Mouse (Mus musculus) intestine, embryonic 14.5 days (tissue): Measurements from ENCODE around the gene Efcab2. TPM values are rescaled to one million over a fixed set of nuclear protein-coding genes. Genes with fewer than 3 reads are reported as not detected.

Source experiments
- ATAC-seq: fragments of 200-750 bp; cut with Nextera tagmentation; replicated peaks from 2 replicates; pipeline ENCODE4 v1.8.0; 2017; ENCODE audit warnings: low read depth, moderate number of reproducible peaks, moderate TSS enrichment, moderate library complexity; ENCODE audit not compliant: low FRiP score, low TSS enrichment
- DNase-seq: peaks from one replicate; pipeline ENCODE4 v3.0.0-alpha.2; 2018; ENCODE audit warnings: low spot score
- H3K27ac ChIP-seq: fragments of 300-500 bp; sonication (generic); 2 replicates; pipeline ENCODE4 v1.5.1; 2014; ENCODE audit warnings: low read depth, mild to moderate bottlenecking, control low read depth
- H3K27me3 ChIP-seq: fragments of 300-500 bp; sonication (generic); replicated peaks from 2 replicates; pipeline ENCODE4 v1.6.1; 2014; ENCODE audit warnings: low read length, control low read depth; ENCODE audit not compliant: control insufficient read depth, insufficient read depth
- H3K36me3 ChIP-seq: fragments of 300-500 bp; sonication (generic); 2 replicates; pipeline ENCODE4 v1.6.1; 2014; ENCODE audit warnings: low read length, control low read depth; ENCODE audit not compliant: control insufficient read depth, insufficient read depth
- H3K4me1 ChIP-seq: fragments of 300-500 bp; sonication (generic); replicated peaks from 2 replicates; pipeline ENCODE4 v1.6.1; 2014; ENCODE audit warnings: low read length, control low read depth, mixed read lengths; ENCODE audit not compliant: control insufficient read depth, insufficient read depth
- H3K4me2 ChIP-seq: fragments of 300-500 bp; sonication (generic); 2 replicates; pipeline ENCODE4 v1.6.1; 2014; ENCODE audit warnings: low read length
- H3K4me3 ChIP-seq: fragments of 300-500 bp; sonication (generic); 2 replicates; pipeline ENCODE4 v1.5.1; 2014; ENCODE audit warnings: low read depth, low read length, control low read depth, mixed read lengths
- H3K9ac ChIP-seq: fragments of 300-500 bp; sonication (generic); 2 replicates; pipeline ENCODE4 v1.6.1; 2014; ENCODE audit warnings: mild to moderate bottlenecking, low read length
- H3K9me3 ChIP-seq: fragments of 300-500 bp; sonication (generic); 2 replicates; pipeline ENCODE4 v1.6.1; 2016; ENCODE audit warnings: low read length, control low read depth; ENCODE audit not compliant: control insufficient read depth
- WGBS: fragments of 180-500 bp; shearing (Covaris S2); extraction: QIAGEN DNeasy Blood & Tissue Kit; methylation state at CpG from one replicate; pipeline ENCODE4 v1.1.7; 2014; 5-methylcytosine and 5-hydroxymethylcytosine counted together
- polyA plus RNA-seq: library from polyadenylated mRNA; unstranded; fragments of >200 nt; fragmentation: Nextera tagmentation; extraction: Ambion mirVana; gene quantifications from 2 replicates; pipeline ENCODE4 v1.2.1, GENCODE M21; 2014

The Efcab2 gene
- polyA plus RNA-seq, 1 experiment from 2014 or later: 9.3 TPM

DNA sequence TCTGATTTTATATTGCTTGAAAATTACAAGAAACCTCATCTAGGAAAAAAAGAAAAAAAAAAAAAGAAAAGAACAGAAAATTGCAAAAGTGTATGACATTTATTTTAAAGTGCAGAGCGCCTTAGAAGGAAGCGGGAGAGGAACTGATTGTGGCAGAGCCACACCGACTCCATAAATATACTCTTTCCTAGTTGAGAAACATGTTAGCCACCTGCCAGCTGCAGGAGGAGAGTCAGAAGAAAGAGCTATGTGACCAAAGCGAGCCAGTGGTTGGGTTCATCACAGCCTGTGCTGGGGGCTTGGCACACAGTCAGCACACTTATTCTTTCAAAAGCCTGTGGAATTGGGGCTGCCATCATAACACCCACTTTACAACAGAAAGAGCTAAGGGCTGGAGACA lies 33.2 kb upstream of the Efcab2 start:
- Histone ChIP-seq H3K27ac (no peak overlapping the region), H3K9me3 (no peaks in the 10 kb centered on the region), H3K4me3 (no peak overlapping the region), H3K27me3 (no peaks in the 10 kb centered on the region), H3K9ac (no peak overlapping the region), H3K4me1 (peaks cover 8% of the 10 kb centered on the region; the same call in 1 of the 2 replicates), H3K4me2 (no peak overlapping the region), H3K36me3 (no peaks in the 10 kb centered on the region)
- WGBS: 88% methylated on average over 4 of the region's 4 CpGs
- ATAC-seq (no peak), DNase-seq (no peak)

DNA sequence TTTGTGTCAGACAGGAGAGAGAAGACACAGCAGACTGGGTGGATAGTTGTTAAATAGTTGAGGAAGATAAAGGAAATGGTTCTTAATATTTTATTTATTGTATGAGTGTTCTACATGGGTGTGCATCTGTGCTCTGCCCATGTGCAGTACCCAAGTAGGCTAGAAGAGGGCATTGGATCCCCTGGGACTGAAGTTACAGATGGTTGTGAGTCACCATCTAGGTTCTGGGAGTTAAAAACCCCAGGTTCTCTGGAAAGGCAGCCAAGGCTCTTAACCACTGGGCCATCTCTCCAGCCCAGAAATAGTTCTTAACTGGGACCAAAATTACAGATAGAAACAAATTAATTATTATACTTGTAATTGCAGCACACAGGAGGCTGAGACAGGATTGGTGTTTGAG lies 30.5 kb upstream of the Efcab2 start:
- no peaks in the 10 kb centered on the region for H3K27me3 ChIP-seq
- no peaks in the 10 kb centered on the region for H3K36me3 ChIP-seq
- no peak overlapping the region for H3K4me3 ChIP-seq
- DNase-seq (no peak), ATAC-seq (no peak)
- no peak overlapping the region for H3K4me2 ChIP-seq
- no peak overlapping the region for H3K9ac ChIP-seq
- no peaks in the 10 kb centered on the region for H3K9me3 ChIP-seq
- H3K27ac ChIP-seq: no peak overlapping the region
- H3K4me1 ChIP-seq: no peaks in the 10 kb centered on the region

GRCm38 (mm10) chr1:178376061-178376460 lies 29.8 kb upstream of the Efcab2 start:
- no peaks in the 10 kb centered on the region for H3K9me3 ChIP-seq
- no peak overlapping the region for H3K4me3 ChIP-seq
- no peak overlapping the region for H3K27ac ChIP-seq
- H3K9ac ChIP-seq: no peak overlapping the region
- H3K4me1 ChIP-seq: no peaks in the 10 kb centered on the region
- peak; percentile 36; the same call in 1 of the 2 replicates for ATAC-seq
- DNase-seq: no peak
- WGBS: 88% methylated on average over 2 of the region's 2 CpGs
- no peaks in the 10 kb centered on the region for H3K27me3 ChIP-seq
- no peak overlapping the region for H3K4me2 ChIP-seq
- no peaks in the 10 kb centered on the region for H3K36me3 ChIP-seq

- no peak for ATAC-seq
- DNase-seq: no peak
- no peak overlapping the region for H3K27ac ChIP-seq
- 54% methylated on average over 2 of the region's 2 CpGs for WGBS
- no peak overlapping the region for H3K9ac ChIP-seq
- H3K4me2 ChIP-seq: no peak overlapping the region
- no peak overlapping the region for H3K4me3 ChIP-seq
- H3K4me1 ChIP-seq: no peaks in the 10 kb centered on the region
- no peaks in the 10 kb centered on the region for H3K36me3 ChIP-seq
- no peaks in the 10 kb centered on the region for H3K27me3 ChIP-seq
- H3K9me3 ChIP-seq: no peaks in the 10 kb centered on the region
Measured at GRCm38 (mm10) chr1:178376907-178377306, 29.0 kb upstream of the Efcab2 start.

- H3K4me2 ChIP-seq: no peak overlapping the region
- H3K9me3 ChIP-seq: no peaks in the 10 kb centered on the region
- H3K36me3 ChIP-seq: no peaks in the 10 kb centered on the region
- no peak overlapping the region for H3K4me3 ChIP-seq
- DNase-seq (no peak), ATAC-seq (no peak)
- H3K27me3 ChIP-seq: no peaks in the 10 kb centered on the region
- no peak overlapping the region for H3K27ac ChIP-seq
- H3K4me1 ChIP-seq: no peaks in the 10 kb centered on the region
- WGBS: 81% methylated on average over 3 of the region's 3 CpGs
- H3K9ac ChIP-seq: no peak overlapping the region
Measured at GRCm38 (mm10) chr1:178378115-178378514, 27.8 kb upstream of the Efcab2 start.

DNA sequence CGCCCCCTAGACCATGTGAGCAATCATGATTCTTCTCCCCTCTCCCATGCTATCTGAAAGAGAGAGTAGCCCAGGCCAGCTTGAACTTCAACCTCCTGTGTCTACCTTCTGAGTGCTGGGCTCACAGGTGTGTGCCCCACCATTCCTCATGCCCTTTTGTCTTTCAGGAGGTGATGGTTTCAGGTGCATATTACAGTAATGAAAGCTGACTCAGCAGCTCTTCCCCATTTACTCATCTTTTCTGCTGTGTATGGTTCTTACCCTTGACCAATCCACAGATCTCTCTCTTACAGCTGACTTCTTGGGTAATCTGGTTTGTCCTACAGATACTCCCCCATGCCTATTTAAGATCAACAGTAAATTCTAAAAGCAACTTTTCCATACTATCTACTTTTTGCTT lies 26.7 kb upstream of the Efcab2 start:
- no peak overlapping the region for H3K9ac ChIP-seq
- DNase-seq (no peak), ATAC-seq (no peak)
- H3K4me3 ChIP-seq: no peak overlapping the region
- H3K4me2 ChIP-seq: no peak overlapping the region
- no peaks in the 10 kb centered on the region for H3K9me3 ChIP-seq
- no peak overlapping the region for H3K27ac ChIP-seq
- WGBS: 85% methylated on average over 1 of the region's 1 CpGs
- H3K4me1 ChIP-seq: no peaks in the 10 kb centered on the region
- H3K36me3 ChIP-seq: no peaks in the 10 kb centered on the region
- no peaks in the 10 kb centered on the region for H3K27me3 ChIP-seq

DNA sequence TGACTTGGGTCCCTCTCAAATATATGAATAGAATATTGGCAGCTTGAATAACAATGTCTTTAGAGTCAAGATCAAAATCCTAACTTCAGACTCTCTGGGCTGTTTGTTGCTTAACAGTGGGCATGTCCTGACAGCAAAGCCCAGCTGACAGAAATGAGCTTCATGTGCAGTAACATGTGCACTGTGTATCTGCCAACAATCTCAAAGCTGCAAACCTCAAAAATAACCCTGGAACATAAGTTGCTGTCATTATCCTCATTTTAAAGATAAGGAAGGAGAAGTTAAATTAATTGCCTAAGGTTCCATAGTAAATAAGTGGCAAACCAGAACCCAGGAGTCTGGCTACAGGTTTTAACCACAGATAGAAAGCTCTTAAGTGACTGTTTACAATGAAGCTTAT lies 23.7 kb upstream of the Efcab2 start:
- Histone ChIP-seq H3K4me3 (no peak overlapping the region), H3K27me3 (no peaks in the 10 kb centered on the region), H3K36me3 (no peaks in the 10 kb centered on the region), H3K9me3 (no peaks in the 10 kb centered on the region), H3K4me1 (no peaks in the 10 kb centered on the region), H3K9ac (no peak overlapping the region), H3K4me2 (no peak overlapping the region), H3K27ac (no peak overlapping the region)
- DNase-seq (no peak), ATAC-seq (no peak)

- DNase-seq (no peak), ATAC-seq (no peak)
- H3K27ac ChIP-seq: no peak overlapping the region
Measured at GRCm38 (mm10) chr1:178388802-178389201, 17.1 kb upstream of the Efcab2 start.

GRCm38 (mm10) chr1:178389401-178389800 lies 16.5 kb upstream of the Efcab2 start:
- H3K9ac ChIP-seq: no peak overlapping the region
- no peaks in the 10 kb centered on the region for H3K36me3 ChIP-seq
- DNase-seq (no peak), ATAC-seq (no peak)
- no peak overlapping the region for H3K27ac ChIP-seq
- H3K27me3 ChIP-seq: no peaks in the 10 kb centered on the region
- 77% methylated on average over 2 of the region's 2 CpGs for WGBS
- no peak overlapping the region for H3K4me2 ChIP-seq
- no peak overlapping the region for H3K4me3 ChIP-seq
- H3K4me1 ChIP-seq: no peaks in the 10 kb centered on the region
- H3K9me3 ChIP-seq: no peaks in the 10 kb centered on the region

More at GRCm38 (mm10) chr1:178388802-178389201, 17.1 kb upstream of the Efcab2 start:
- H3K4me2 ChIP-seq: no peak overlapping the region
- no peaks in the 10 kb centered on the region for H3K36me3 ChIP-seq
- WGBS: 79% methylated on average over 4 of the region's 4 CpGs
- no peak overlapping the region for H3K4me3 ChIP-seq
- no peaks in the 10 kb centered on the region for H3K4me1 ChIP-seq
- no peak overlapping the region for H3K9ac ChIP-seq
- H3K9me3 ChIP-seq: no peaks in the 10 kb centered on the region
- H3K27me3 ChIP-seq: no peaks in the 10 kb centered on the region
